Mouse (Mus musculus): ENCODE measurements around the gene Tex11.
"Not testable (repeated sequence)": the region's sequence is repeated elsewhere in the genome, so short reads cannot be mapped to it uniquely, and the experiment has no call there.

Gene Tex11

GRCm38 (mm10) chrX:101059541-101059940, at the start of gene Tex11:
Tex11 (minus strand) TSS chrX:101059667.
- DNase-seq: no peak

- no peak for DNase-seq
Observed at GRCm38 (mm10) chrX:101085920-101086319, 26.5 kb upstream of the Tex11 start, which contains the start of gene Slc7a3. Slc7a3 (minus strand) TSS chrX:101086020.

- DNase-seq: not testable (repeated sequence)
Observed at GRCm38 (mm10) chrX:101085211-101085610, 25.7 kb upstream of the Tex11 start.

- no peak for DNase-seq
Observed at GRCm38 (mm10) chrX:101084192-101084591, 24.7 kb upstream of the Tex11 start.

- DNase-seq: no peak
Observed at GRCm38 (mm10) chrX:101065245-101065644, 5.8 kb upstream of the Tex11 start.

- peak; percentile 5 for DNase-seq
Observed at GRCm38 (mm10) chrX:101063503-101063902, 4.0 kb upstream of the Tex11 start.

GRCm38 (mm10) chrX:100943640-100944039, 115.8 kb downstream of the Tex11 start:
- peak; percentile 45 for DNase-seq

- DNase-seq: no peak
Observed at GRCm38 (mm10) chrX:100839211-100839610, 220.3 kb downstream of the Tex11 start.

- no peak for DNase-seq
Observed at GRCm38 (mm10) chrX:100832806-100833205, 226.7 kb downstream of the Tex11 start.

- DNase-seq: no peak
Observed at GRCm38 (mm10) chrX:100825557-100825956, 233.9 kb downstream of the Tex11 start.

- DNase-seq: no peak
Observed at GRCm38 (mm10) chrX:100821149-100821548, 238.3 kb downstream of the Tex11 start.

- no peak for DNase-seq
Observed at GRCm38 (mm10) chrX:100818681-100819080, 240.8 kb downstream of the Tex11 start.

GRCm38 (mm10) chrX:100815766-100816165, 243.7 kb downstream of the Tex11 start:
- DNase-seq: peak; percentile 86

GRCm38 (mm10) chrX:100814139-100814538, 245.3 kb downstream of the Tex11 start:
- no peak for DNase-seq

- no peak for DNase-seq
Observed at GRCm38 (mm10) chrX:100811129-100811528, 248.3 kb downstream of the Tex11 start.

GRCm38 (mm10) chrX:100802034-100802433, 257.4 kb downstream of the Tex11 start:
- DNase-seq: no peak

GRCm38 (mm10) chrX:100800643-100801042, 258.8 kb downstream of the Tex11 start:
- DNase-seq: no peak

- DNase-seq: no peak
Observed at GRCm38 (mm10) chrX:100797851-100798527, 261.5 kb downstream of the Tex11 start.

- no peak for DNase-seq
Observed at GRCm38 (mm10) chrX:100797370-100797769, 262.1 kb downstream of the Tex11 start.

- DNase-seq: no peak
Observed at GRCm38 (mm10) chrX:100796741-100797090, 262.8 kb downstream of the Tex11 start.

- peak; percentile 75 for DNase-seq
Observed at GRCm38 (mm10) chrX:100796041-100796740, 263.3 kb downstream of the Tex11 start.

GRCm38 (mm10) chrX:100789322-100789721, 270.1 kb downstream of the Tex11 start:
- DNase-seq: no peak
